Mouse (Mus musculus): ENCODE data around the gene Apela.

DNA sequence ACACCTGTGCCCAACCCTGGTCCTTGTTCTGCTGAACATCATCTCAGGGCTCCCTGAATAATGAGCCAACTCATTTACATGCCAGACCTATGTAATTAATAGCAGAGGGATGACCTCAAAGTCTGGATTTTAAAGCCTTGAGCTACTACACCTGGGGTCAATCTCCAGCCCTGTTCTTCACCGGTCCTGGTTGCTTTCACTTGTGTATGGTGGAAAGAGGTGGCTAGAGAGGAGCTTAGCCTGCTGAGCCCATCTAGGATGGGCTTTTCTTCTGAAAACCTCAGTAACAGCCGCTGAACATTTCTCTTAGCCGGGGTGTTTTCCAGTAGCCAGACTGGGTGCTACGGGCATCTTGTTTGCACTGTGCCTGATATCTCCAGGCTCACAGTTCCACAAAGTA lies 49.4 kb downstream of the Apela start, which contains the start of gene Trim75:
- TF ChIP-seq CTCF (IDR thresholded peaks at IDR 0.05; ENCODE audit: low read depth, low read length) (no peak), POLR2A (IDR thresholded peaks at IDR 0.05; ENCODE audit: insufficient read depth, low read length) (no peak)

Measured in ES-Bruce4 (cell line).